Mouse (Mus musculus): ENCODE measurements around the gene 3425401B19Rik. TPM values are rescaled to one million over a fixed set of nuclear protein-coding genes. Genes with fewer than 3 reads are reported as not detected.
A peak's percentile ranks its signal among the peaks of the same experiment; 100 is the strongest.

3425401B19Rik gene
- polyA plus RNA-seq, 1 experiment from 2014 or later = 8.3 TPM

GRCm38 (mm10) chr14:32709861-32710260, 24.8 kb upstream of the 3425401B19Rik start:
- H3K4me3 ChIP-seq (ENCODE audit: control insufficient read depth in 1 of 2, insufficient read depth in 1 of 2, low read depth in 1 of 2, low read length in 2 of 2) = no peak overlapping the region
- no peak overlapping the region for H3K9ac ChIP-seq (ENCODE audit: low read length)
- H3K9me3 ChIP-seq (ENCODE audit: control insufficient read depth, low read length) = no peaks in the 10 kb centered on the region
- no peak overlapping the region for H3K4me2 ChIP-seq (ENCODE audit: low read length)
- no peak overlapping the region for H3K27ac ChIP-seq (replicated peaks in 1 of 2; ENCODE audit: control insufficient read depth in 1 of 2, insufficient read depth in 1 of 2, low read depth in 2 of 2, low read length in 2 of 2)
- H3K27me3 ChIP-seq (ENCODE audit: control insufficient read depth, insufficient read depth, low read length) = no peaks in the 10 kb centered on the region
- ATAC-seq (ENCODE audit: insufficient number of reproducible peaks, insufficient read depth, low FRiP score, low read depth) = no peak
- 94% methylated on average over 6 of the region's 6 CpGs for WGBS
- H3K4me1 ChIP-seq (ENCODE audit: control insufficient read depth in 2 of 2, insufficient read depth in 2 of 2, low read length in 2 of 2) = peaks cover 11 to 15% of the 10 kb centered on the region in 2 experiments; a peak in 3 of 4 replicates
- H3K36me3 ChIP-seq (ENCODE audit: control insufficient read depth, insufficient read depth, low read length) = no peaks in the 10 kb centered on the region

GRCm38 (mm10) chr14:32708756-32709155, 23.7 kb upstream of the 3425401B19Rik start:
- Histone ChIP-seq H3K4me1 (ENCODE audit: control insufficient read depth in 2 of 2, insufficient read depth in 2 of 2, low read length in 2 of 2) (peaks cover 11 to 15% of the 10 kb centered on the region in 2 experiments; a peak in 3 of 4 replicates), H3K36me3 (ENCODE audit: control insufficient read depth, insufficient read depth, low read length) (no peaks in the 10 kb centered on the region), H3K4me3 (ENCODE audit: control insufficient read depth in 1 of 2, insufficient read depth in 1 of 2, low read depth in 1 of 2, low read length in 2 of 2) (no peak overlapping the region), H3K27ac (replicated peaks in 1 of 2; ENCODE audit: control insufficient read depth in 1 of 2, insufficient read depth in 1 of 2, low read depth in 2 of 2, low read length in 2 of 2) (no peak overlapping the region), H3K4me2 (ENCODE audit: low read length) (no peak overlapping the region), H3K27me3 (ENCODE audit: control insufficient read depth, insufficient read depth, low read length) (no peaks in the 10 kb centered on the region), H3K9me3 (ENCODE audit: control insufficient read depth, low read length) (no peaks in the 10 kb centered on the region), H3K9ac (ENCODE audit: low read length) (no peak overlapping the region)
- ATAC-seq (ENCODE audit: insufficient number of reproducible peaks, insufficient read depth, low FRiP score, low read depth) = peak; percentile 15; the same call in 1 of the 2 replicates
- WGBS = 41% methylated on average over 7 of the region's 7 CpGs

GRCm38 (mm10) chr14:32707938-32708337, 22.8 kb upstream of the 3425401B19Rik start:
- H3K9me3 ChIP-seq (ENCODE audit: control insufficient read depth, low read length) = no peaks in the 10 kb centered on the region
- no peak overlapping the region for H3K9ac ChIP-seq (ENCODE audit: low read length)

GRCm38 (mm10) chr14:32700972-32701371, 15.9 kb upstream of the 3425401B19Rik start:
- Histone ChIP-seq H3K4me2 (ENCODE audit: low read length) (peak overlapping the region; percentile 34), H3K27me3 (ENCODE audit: control insufficient read depth, insufficient read depth, low read length) (no peaks in the 10 kb centered on the region), H3K4me1 (ENCODE audit: control insufficient read depth in 2 of 2, insufficient read depth in 2 of 2, low read length in 2 of 2) (peaks cover 19 to 20% of the 10 kb centered on the region in 2 experiments), H3K27ac (replicated peaks in 1 of 2; ENCODE audit: control insufficient read depth in 1 of 2, insufficient read depth in 1 of 2, low read depth in 2 of 2, low read length in 2 of 2) (peak overlapping the region; percentile 84 to 86), H3K36me3 (ENCODE audit: control insufficient read depth, insufficient read depth, low read length) (no peaks in the 10 kb centered on the region), H3K4me3 (ENCODE audit: control insufficient read depth in 1 of 2, insufficient read depth in 1 of 2, low read depth in 1 of 2, low read length in 2 of 2) (no peak overlapping the region), H3K9ac (ENCODE audit: low read length) (peak overlapping the region; percentile 11; the same call in 1 of the 2 replicates), H3K9me3 (ENCODE audit: control insufficient read depth, low read length) (no peaks in the 10 kb centered on the region)
- 15% methylated on average over 8 of the region's 8 CpGs for WGBS
- ATAC-seq (ENCODE audit: insufficient number of reproducible peaks, insufficient read depth, low FRiP score, low read depth) = peak; percentile 63

More at GRCm38 (mm10) chr14:32707938-32708337, 22.8 kb upstream of the 3425401B19Rik start:
- Histone ChIP-seq H3K27ac (replicated peaks in 1 of 2; ENCODE audit: control insufficient read depth in 1 of 2, insufficient read depth in 1 of 2, low read depth in 2 of 2, low read length in 2 of 2) (no peak overlapping the region), H3K27me3 (ENCODE audit: control insufficient read depth, insufficient read depth, low read length) (no peaks in the 10 kb centered on the region), H3K4me3 (ENCODE audit: control insufficient read depth in 1 of 2, insufficient read depth in 1 of 2, low read depth in 1 of 2, low read length in 2 of 2) (no peak overlapping the region), H3K4me2 (ENCODE audit: low read length) (no peak overlapping the region), H3K4me1 (ENCODE audit: control insufficient read depth in 2 of 2, insufficient read depth in 2 of 2, low read length in 2 of 2) (peaks cover 11 to 15% of the 10 kb centered on the region in 2 experiments; a peak in 3 of 4 replicates), H3K36me3 (ENCODE audit: control insufficient read depth, insufficient read depth, low read length) (no peaks in the 10 kb centered on the region)
- 41% methylated on average over 8 of the region's 8 CpGs for WGBS
- no peak for ATAC-seq (ENCODE audit: insufficient number of reproducible peaks, insufficient read depth, low FRiP score, low read depth)

- Histone ChIP-seq H3K27ac (replicated peaks in 1 of 2; ENCODE audit: control insufficient read depth in 1 of 2, insufficient read depth in 1 of 2, low read depth in 2 of 2, low read length in 2 of 2) (no peak overlapping the region), H3K27me3 (ENCODE audit: control insufficient read depth, insufficient read depth, low read length) (0 out of 2 replicates have a peak, but pooled peaks cover 3% of the 10 kb centered on the region), H3K36me3 (ENCODE audit: control insufficient read depth, insufficient read depth, low read length) (no peaks in the 10 kb centered on the region), H3K9ac (ENCODE audit: low read length) (no peak overlapping the region), H3K4me2 (ENCODE audit: low read length) (no peak overlapping the region), H3K4me3 (ENCODE audit: control insufficient read depth in 1 of 2, insufficient read depth in 1 of 2, low read depth in 1 of 2, low read length in 2 of 2) (no peak overlapping the region), H3K4me1 (ENCODE audit: control insufficient read depth in 2 of 2, insufficient read depth in 2 of 2, low read length in 2 of 2) (peaks cover 19 to 20% of the 10 kb centered on the region in 2 experiments), H3K9me3 (ENCODE audit: control insufficient read depth, low read length) (no peaks in the 10 kb centered on the region)
- WGBS = 77% methylated on average over 3 of the region's 3 CpGs
- no peak for ATAC-seq (ENCODE audit: insufficient number of reproducible peaks, insufficient read depth, low FRiP score, low read depth)
Observed at GRCm38 (mm10) chr14:32698556-32698955, 13.5 kb upstream of the 3425401B19Rik start.

GRCm38 (mm10) chr14:32697774-32698173, 12.7 kb upstream of the 3425401B19Rik start:
- WGBS = 80% methylated on average over 8 of the region's 8 CpGs
- no peak for ATAC-seq (ENCODE audit: insufficient number of reproducible peaks, insufficient read depth, low FRiP score, low read depth)
- H3K9ac ChIP-seq (ENCODE audit: low read length) = no peak overlapping the region
- no peak overlapping the region for H3K4me3 ChIP-seq (ENCODE audit: control insufficient read depth in 1 of 2, insufficient read depth in 1 of 2, low read depth in 1 of 2, low read length in 2 of 2)
- 0 out of 2 replicates have a peak, but pooled peaks cover 3% of the 10 kb centered on the region for H3K27me3 ChIP-seq (ENCODE audit: control insufficient read depth, insufficient read depth, low read length)
- H3K9me3 ChIP-seq (ENCODE audit: control insufficient read depth, low read length) = no peaks in the 10 kb centered on the region
- H3K4me2 ChIP-seq (ENCODE audit: low read length) = no peak overlapping the region
- H3K36me3 ChIP-seq (ENCODE audit: control insufficient read depth, insufficient read depth, low read length) = no peaks in the 10 kb centered on the region
- no peak overlapping the region for H3K27ac ChIP-seq (replicated peaks in 1 of 2; ENCODE audit: control insufficient read depth in 1 of 2, insufficient read depth in 1 of 2, low read depth in 2 of 2, low read length in 2 of 2)
- peaks cover 20 to 27% of the 10 kb centered on the region in 2 experiments for H3K4me1 ChIP-seq (ENCODE audit: control insufficient read depth in 2 of 2, insufficient read depth in 2 of 2, low read length in 2 of 2)

- ATAC-seq (ENCODE audit: insufficient number of reproducible peaks, insufficient read depth, low FRiP score, low read depth) = no peak
- no peaks in the 10 kb centered on the region for H3K36me3 ChIP-seq (ENCODE audit: control insufficient read depth, insufficient read depth, low read length)
- H3K27ac ChIP-seq (replicated peaks in 1 of 2; ENCODE audit: control insufficient read depth in 1 of 2, insufficient read depth in 1 of 2, low read depth in 2 of 2, low read length in 2 of 2) = no peak overlapping the region
- no peaks in the 10 kb centered on the region for H3K9me3 ChIP-seq (ENCODE audit: control insufficient read depth, low read length)
- no peak overlapping the region for H3K4me2 ChIP-seq (ENCODE audit: low read length)
- H3K4me3 ChIP-seq (ENCODE audit: control insufficient read depth in 1 of 2, insufficient read depth in 1 of 2, low read depth in 1 of 2, low read length in 2 of 2) = no peak overlapping the region
- H3K9ac ChIP-seq (ENCODE audit: low read length) = no peak overlapping the region
- 0 out of 2 replicates have a peak, but pooled peaks cover 3% of the 10 kb centered on the region for H3K27me3 ChIP-seq (ENCODE audit: control insufficient read depth, insufficient read depth, low read length)
- H3K4me1 ChIP-seq (ENCODE audit: control insufficient read depth in 2 of 2, insufficient read depth in 2 of 2, low read length in 2 of 2) = peaks cover 15 to 25% of the 10 kb centered on the region in 2 experiments
- 89% methylated on average over 2 of the region's 2 CpGs for WGBS
Observed at GRCm38 (mm10) chr14:32696344-32696743, 11.3 kb upstream of the 3425401B19Rik start.

- no peak overlapping the region for H3K9ac ChIP-seq (ENCODE audit: low read length)
- H3K27ac ChIP-seq (replicated peaks in 1 of 2; ENCODE audit: control insufficient read depth in 1 of 2, insufficient read depth in 1 of 2, low read depth in 2 of 2, low read length in 2 of 2) = no peak overlapping the region
- WGBS = 86% methylated on average over 2 of the region's 2 CpGs
- H3K9me3 ChIP-seq (ENCODE audit: control insufficient read depth, low read length) = no peaks in the 10 kb centered on the region
- 0 out of 2 replicates have a peak, but pooled peaks cover 3% of the 10 kb centered on the region for H3K27me3 ChIP-seq (ENCODE audit: control insufficient read depth, insufficient read depth, low read length)
- H3K36me3 ChIP-seq (ENCODE audit: control insufficient read depth, insufficient read depth, low read length) = no peaks in the 10 kb centered on the region
- ATAC-seq (ENCODE audit: insufficient number of reproducible peaks, insufficient read depth, low FRiP score, low read depth) = no peak
- no peak overlapping the region for H3K4me3 ChIP-seq (ENCODE audit: control insufficient read depth in 1 of 2, insufficient read depth in 1 of 2, low read depth in 1 of 2, low read length in 2 of 2)
- peaks cover 11 to 21% of the 10 kb centered on the region in 2 experiments for H3K4me1 ChIP-seq (ENCODE audit: control insufficient read depth in 2 of 2, insufficient read depth in 2 of 2, low read length in 2 of 2)
- H3K4me2 ChIP-seq (ENCODE audit: low read length) = no peak overlapping the region
Observed at GRCm38 (mm10) chr14:32695906-32696305, 10.8 kb upstream of the 3425401B19Rik start.
